Mouse (Mus musculus): ENCODE results near the gene Ric1. TPM values are rescaled to one million over a fixed set of nuclear protein-coding genes. Genes with fewer than 3 reads are reported as not detected.
"Not testable (repeated sequence)": the region's sequence is repeated elsewhere in the genome, so short reads cannot be mapped to it uniquely, and the experiment has no call there.

Gene Ric1
- total RNA-seq, 2 experiments from 2014 or later, result 38.7 to 47.3 TPM

GRCm38 (mm10) chr19:29523230-29523582 is 1.1 kb downstream of the Ric1 start:
- peak overlapping the region; percentile 98 for H3K27ac ChIP-seq
- peak overlapping the region; percentile 95 for H3K4me3 ChIP-seq
- no peak for TF ChIP-seq CTCF (conservative IDR thresholded peaks at IDR 0.05)
- no peak for DNase-seq (ENCODE audit: low spot score in 2 of 2)

DNA sequence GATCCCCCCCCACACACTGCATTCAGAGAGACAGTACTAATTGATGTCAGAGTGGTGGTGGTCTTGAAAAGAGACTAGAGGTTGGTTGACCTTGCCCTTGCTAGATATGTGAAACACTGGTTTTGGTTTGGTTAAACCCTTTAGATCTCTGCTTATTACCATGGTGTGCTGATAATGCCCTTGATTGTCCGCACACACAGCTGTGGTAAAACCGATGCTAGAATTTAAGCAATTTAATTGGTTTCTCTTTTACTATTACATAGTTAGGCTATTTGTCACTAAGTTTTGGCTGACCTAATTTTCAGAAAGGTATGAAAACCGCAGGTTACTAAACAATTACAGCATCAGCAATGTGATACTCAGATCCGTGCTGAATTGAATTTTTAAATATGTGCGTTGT is 1.6 kb downstream of the Ric1 start:
- DNase-seq (ENCODE audit: low spot score in 2 of 2), result no peak
- TF ChIP-seq CTCF (conservative IDR thresholded peaks at IDR 0.05), result no peak
- H3K4me3 ChIP-seq, result peak overlapping the region; percentile 95
- H3K27ac ChIP-seq, result no peak overlapping the region; the same call in 1 of the 2 replicates

DNA sequence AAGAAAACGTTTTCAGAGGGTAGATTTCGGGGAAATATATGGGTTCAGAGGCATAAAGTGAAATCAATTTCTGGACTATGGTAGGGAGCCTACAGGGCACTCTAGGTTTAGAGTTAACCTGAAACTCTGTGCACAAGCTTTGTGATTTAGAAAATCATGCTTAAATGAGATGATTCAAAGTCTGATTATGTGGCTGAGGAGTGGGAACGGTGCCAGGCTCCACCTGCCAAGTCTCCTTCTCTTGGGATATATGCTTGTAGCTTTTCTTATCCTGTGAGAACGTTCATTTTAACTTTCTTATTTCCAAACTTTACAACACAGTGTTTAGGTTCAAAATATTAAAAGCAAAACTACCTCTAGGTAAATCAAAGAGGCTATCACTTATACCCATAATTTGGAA is 2.5 kb downstream of the Ric1 start:
- no peak overlapping the region for H3K4me3 ChIP-seq
- H3K27ac ChIP-seq, result no peak overlapping the region
- TF ChIP-seq CTCF (conservative IDR thresholded peaks at IDR 0.05), result no peak
- no peak for DNase-seq (ENCODE audit: low spot score in 2 of 2)

- H3K4me3 ChIP-seq; DNase-seq (ENCODE audit: low spot score in 2 of 2); H3K27ac ChIP-seq: not testable (repeated sequence)
- peak; percentile 41 for TF ChIP-seq CTCF (conservative IDR thresholded peaks at IDR 0.05)
These were observed 3.5 kb downstream of the Ric1 start for GRCm38 (mm10) chr19:29525588-29525987.

- H3K27ac ChIP-seq, result no peak overlapping the region
- H3K4me3 ChIP-seq, result no peak overlapping the region
- no peak for DNase-seq (ENCODE audit: low spot score in 2 of 2)
- no peak for TF ChIP-seq CTCF (conservative IDR thresholded peaks at IDR 0.05)
These were observed 4.8 kb downstream of the Ric1 start for GRCm38 (mm10) chr19:29526837-29527236.

DNA sequence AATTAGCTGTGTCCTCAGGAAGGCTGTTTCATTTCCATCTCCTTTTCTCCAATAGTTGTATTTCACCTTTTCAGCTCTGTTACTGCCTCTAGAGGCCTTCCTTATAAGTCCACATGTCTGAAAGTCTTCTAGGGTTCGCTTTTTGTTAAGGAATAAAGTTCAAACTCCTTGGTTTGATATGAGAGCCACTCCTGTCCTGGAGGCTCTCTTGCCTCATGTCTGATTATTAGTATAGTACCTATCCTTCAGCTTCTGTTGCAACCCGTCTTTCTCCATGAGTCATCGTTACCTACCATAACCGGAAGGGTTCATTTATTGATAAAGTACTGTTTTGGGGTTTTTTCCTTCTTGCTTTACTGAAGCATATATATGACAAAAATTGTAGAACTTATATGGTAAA is 5.2 kb downstream of the Ric1 start:
- DNase-seq (ENCODE audit: low spot score in 2 of 2), result no peak
- peak; percentile 12; the same call in 1 of the 2 replicates for TF ChIP-seq CTCF (conservative IDR thresholded peaks at IDR 0.05)
- H3K27ac ChIP-seq, result no peak overlapping the region
- H3K4me3 ChIP-seq, result no peak overlapping the region

GRCm38 (mm10) chr19:29528568-29528967 is 6.5 kb downstream of the Ric1 start:
- DNase-seq (ENCODE audit: low spot score in 2 of 2), result no peak
- Histone ChIP-seq H3K27ac (no peak overlapping the region), H3K4me3 (no peak overlapping the region)
- TF ChIP-seq CTCF (conservative IDR thresholded peaks at IDR 0.05), result no peak

DNA sequence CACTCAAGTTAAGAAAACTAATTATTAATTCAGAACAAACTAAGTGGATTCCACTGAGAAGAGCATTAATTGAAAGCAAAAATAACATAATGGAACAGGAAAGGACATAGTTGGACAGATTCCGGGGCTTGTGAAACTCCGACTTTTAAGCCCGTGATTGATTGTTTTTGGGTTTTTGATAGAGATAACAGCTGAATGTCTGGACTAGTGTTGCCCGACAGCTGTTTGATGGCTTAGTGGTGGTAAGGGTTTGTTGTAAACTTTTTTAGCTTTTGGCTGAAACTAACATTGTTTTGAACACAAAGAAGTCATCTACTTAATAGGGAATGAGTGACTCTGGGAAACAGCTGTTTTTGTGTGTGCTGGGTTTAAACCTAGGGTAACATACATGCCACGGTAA is 11.9 kb downstream of the Ric1 start:
- Histone ChIP-seq H3K4me3 (no peak overlapping the region), H3K27ac (no peak overlapping the region)
- no peak for TF ChIP-seq CTCF (conservative IDR thresholded peaks at IDR 0.05)
- no peak for DNase-seq (ENCODE audit: low spot score in 2 of 2)

GRCm38 (mm10) chr19:29542256-29542970 is 20.3 kb downstream of the Ric1 start:
- DNase-seq (ENCODE audit: low spot score in 2 of 2), result peak in 1 of 2 experiments; percentile 16
- TF ChIP-seq CTCF (conservative IDR thresholded peaks at IDR 0.05), result no peak
- peak overlapping the region; percentile 52; the same call in 1 of the 2 replicates for H3K27ac ChIP-seq
- no peak overlapping the region for H3K4me3 ChIP-seq

DNA sequence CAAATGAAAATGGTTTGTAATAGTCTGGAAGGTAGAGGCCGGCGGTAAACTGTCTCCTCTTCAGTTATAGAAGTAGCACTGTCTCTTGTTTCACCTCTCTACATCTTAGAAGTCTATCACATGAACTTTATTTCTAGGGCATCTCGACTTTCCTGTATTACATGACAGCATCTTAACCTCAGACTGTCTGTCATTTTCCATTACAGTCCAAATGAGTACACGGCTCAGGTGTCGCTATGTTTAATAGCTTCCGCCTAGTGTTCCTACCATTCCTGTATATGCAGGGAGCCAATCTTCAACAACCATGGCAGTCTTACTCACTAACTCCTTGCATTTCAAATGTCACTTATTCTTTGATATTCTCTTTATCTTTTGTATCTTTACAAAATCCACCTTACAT is 21.9 kb downstream of the Ric1 start:
- no peak for TF ChIP-seq CTCF (conservative IDR thresholded peaks at IDR 0.05)
- no peak overlapping the region for H3K4me3 ChIP-seq
- DNase-seq (ENCODE audit: low spot score in 2 of 2), result no peak
- no peak overlapping the region for H3K27ac ChIP-seq

DNA sequence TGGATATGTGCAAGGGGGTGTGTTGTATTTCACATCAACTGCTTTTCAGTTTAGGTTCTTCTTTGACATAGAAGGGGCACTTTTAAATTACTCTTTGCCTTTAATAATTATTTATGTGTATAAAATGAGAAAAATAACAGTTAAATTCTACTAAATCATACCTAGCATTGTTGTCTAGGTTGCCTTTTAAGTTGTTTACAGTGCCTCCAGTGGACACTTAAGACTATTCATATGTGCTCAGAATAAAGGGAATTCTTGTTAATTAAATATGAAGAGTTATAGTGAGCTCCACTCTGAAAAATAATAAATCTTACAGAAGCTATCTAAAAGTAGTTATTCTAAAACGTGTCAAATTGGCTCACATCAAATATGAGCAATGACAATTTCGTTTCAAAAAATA is 28.5 kb downstream of the Ric1 start:
- TF ChIP-seq CTCF (conservative IDR thresholded peaks at IDR 0.05), result peak; percentile 57
- H3K4me3 ChIP-seq, result no peak overlapping the region
- DNase-seq (ENCODE audit: low spot score in 2 of 2), result no peak
- H3K27ac ChIP-seq, result no peak overlapping the region

GRCm38 (mm10) chr19:29551128-29551527 is 29.0 kb downstream of the Ric1 start:
- no peak for TF ChIP-seq CTCF (conservative IDR thresholded peaks at IDR 0.05)
- no peak overlapping the region for H3K4me3 ChIP-seq
- DNase-seq (ENCODE audit: low spot score in 2 of 2), result no peak
- no peak overlapping the region for H3K27ac ChIP-seq

DNA sequence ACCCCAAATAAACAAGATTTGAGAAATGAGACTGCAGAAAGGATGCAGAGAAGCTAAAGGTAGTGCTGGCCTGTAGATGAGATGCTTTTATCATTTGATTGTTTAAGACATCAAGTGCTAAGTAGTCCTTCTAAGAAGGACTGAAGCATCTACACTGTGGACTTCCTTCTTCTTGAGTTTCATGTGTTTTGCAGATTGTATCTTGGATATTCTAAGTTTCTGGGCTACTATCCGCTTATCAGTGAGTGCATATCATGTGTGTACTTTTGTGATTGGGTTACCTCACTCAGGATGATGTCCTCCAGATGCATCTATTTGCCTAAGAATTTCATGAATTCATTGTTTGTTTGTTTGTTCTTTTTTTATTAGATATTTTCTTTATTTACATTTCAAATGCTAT is 29.9 kb downstream of the Ric1 start:
- DNase-seq (ENCODE audit: low spot score in 2 of 2); H3K4me3 ChIP-seq; H3K27ac ChIP-seq: not testable (repeated sequence)

- H3K27ac ChIP-seq; DNase-seq (ENCODE audit: low spot score in 2 of 2); H3K4me3 ChIP-seq: not testable (repeated sequence)
These were observed 35.2 kb downstream of the Ric1 start for GRCm38 (mm10) chr19:29557171-29557845.
